Mouse (Mus musculus): ENCODE results near the gene Sp2. TPM values are rescaled to one million over a fixed set of nuclear protein-coding genes. Genes with fewer than 3 reads are reported as not detected.
A peak's percentile ranks its signal among the peaks of the same experiment; 100 is the strongest.

Sp2 gene
- total and polyA plus RNA-seq, 3 experiments = 1.1 to 21.0 (median 2.8) TPM

DNA sequence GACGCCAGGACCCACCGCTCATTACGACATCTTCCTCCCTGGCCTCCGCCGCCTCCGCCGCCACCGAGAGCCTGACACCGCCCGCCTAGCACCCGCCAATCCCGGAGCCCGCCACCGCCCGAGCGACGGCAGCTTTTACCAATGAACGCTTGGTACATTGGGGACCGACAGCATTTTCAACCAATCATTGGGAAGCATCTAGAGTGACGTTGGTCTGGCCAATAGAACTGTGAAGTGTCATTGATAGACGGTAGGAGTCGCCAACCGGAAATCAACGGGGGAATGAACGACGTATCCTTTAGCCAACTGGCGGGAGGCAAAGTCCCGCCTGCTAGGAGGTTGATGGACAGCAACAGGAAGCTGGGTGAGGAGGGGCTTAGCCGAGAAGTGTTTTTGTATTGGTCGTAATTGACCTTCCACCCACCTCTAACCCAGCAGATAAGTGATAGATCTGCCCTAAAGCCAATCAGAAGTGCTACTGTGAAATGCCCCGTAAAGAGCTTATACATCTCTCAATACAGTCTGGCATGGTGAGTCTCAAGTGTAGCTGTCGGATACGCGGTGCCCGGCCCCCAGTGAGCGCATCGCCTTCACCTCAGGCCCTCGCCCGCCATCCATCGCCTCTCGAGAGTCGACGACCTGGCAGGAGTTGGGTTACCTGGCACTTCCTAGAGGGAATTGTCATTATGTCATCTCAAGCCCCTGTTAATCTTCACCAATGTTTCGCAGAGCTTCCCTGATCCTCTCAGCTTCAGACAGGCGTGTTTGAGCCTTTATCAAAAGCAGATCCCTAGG, 5.0 kb downstream of the Sp2 start:
- dilution Hi-C loops (cut with MboI; ENCODE audit: extremely low pct_ligation_motif_present, extremely low pct_unique_long_range_greater_than_20kb, low sequenced_read_pairs) = no loop called here

DNA sequence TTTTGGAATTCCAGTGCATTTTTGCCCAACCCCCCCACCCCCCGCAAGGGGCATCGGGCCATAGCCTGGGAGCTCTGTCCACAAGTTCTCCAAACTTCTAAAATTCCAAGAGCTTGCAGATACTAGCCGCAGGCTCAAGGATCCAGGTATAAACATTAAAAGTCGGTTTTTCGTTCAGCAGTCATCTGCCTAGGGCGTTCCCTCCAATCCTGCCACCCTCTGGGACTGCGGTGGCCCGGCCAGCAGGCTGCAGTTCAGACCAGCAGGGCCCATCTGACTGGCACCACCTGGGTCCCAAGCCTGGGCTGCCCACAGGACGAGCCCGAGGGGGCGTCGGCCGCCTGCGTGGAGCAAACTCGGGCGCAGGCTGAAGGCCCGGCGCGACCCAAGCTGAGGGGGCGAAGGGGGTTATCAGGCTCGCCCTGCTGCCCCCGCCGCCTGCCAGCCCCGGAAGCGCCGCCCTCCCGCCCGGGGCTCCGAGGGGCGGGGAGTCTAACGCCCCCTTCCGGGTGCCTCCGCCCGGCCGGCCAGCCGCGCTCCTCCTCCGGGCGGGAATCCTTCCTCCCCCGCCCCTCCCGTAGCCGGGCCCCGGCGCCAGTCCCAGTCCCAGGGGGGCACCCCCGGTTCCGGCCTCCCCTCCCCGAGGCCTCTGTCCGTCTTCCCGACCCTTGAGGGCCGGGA, 5.7 kb downstream of the Sp2 start:
- peak overlapping the region; percentile 88 for H3K9ac ChIP-seq (ENCODE audit: insufficient read depth, low read depth)
- H3K79me2 ChIP-seq (replicated peaks; ENCODE audit: control insufficient read depth, extremely low read depth, insufficient read depth, poor library complexity, severe bottlenecking) = peaks cover 36% of the 10 kb centered on the region
- peaks cover 23 to 61% of the 10 kb centered on the region in 2 experiments for H3K4me1 ChIP-seq (ENCODE audit: control insufficient read depth in 1 of 2, insufficient read depth in 2 of 2)
- DNase-seq (ENCODE audit: extremely low read depth) = peak; percentile 78
- H3K36me3 ChIP-seq (replicated peaks in 1 of 2; ENCODE audit: control insufficient read depth in 1 of 2, insufficient read depth in 1 of 2, low read length in 1 of 2) = peaks cover 0 to 24% of the 10 kb centered on the region in 2 experiments
- peak overlapping the region; percentile 78 to 93 (median 88) for H3K4me3 ChIP-seq (replicated peaks in 1 of 3; ENCODE audit: low read depth in 2 of 3, low read length in 2 of 3, poor library complexity in 1 of 3)
- in situ Hi-C loops (cut with MboI; ENCODE audit: low pct_ligation_motif_present, low pct_unique_long_range_greater_than_20kb, low sequenced_read_pairs) (no loop called here), dilution Hi-C loops (cut with MboI; ENCODE audit: extremely low pct_ligation_motif_present, extremely low pct_unique_long_range_greater_than_20kb, low sequenced_read_pairs) (no loop called here)
- peak overlapping the region; percentile 37; the same call in 1 of the 2 replicates for H3K27ac ChIP-seq (ENCODE audit: insufficient read depth, low read depth)
- H3K9me3 ChIP-seq (replicated peaks; ENCODE audit: low read length) = no peaks in the 10 kb centered on the region
- peak overlapping the region; percentile 86 for H3K4me2 ChIP-seq (ENCODE audit: insufficient read depth, low read depth, poor library complexity, severe bottlenecking)
- no peaks in the 10 kb centered on the region for H3K27me3 ChIP-seq (replicated peaks)
- TF ChIP-seq NELFE (IDR thresholded peaks at IDR 0.05; ENCODE audit: low read depth, low read length) (peak; percentile 73; the same call in 1 of the 2 replicates), BHLHE40 (IDR thresholded peaks at IDR 0.05; ENCODE audit: low read depth, low read length) (no peak), MYC (IDR thresholded peaks at IDR 0.05; ENCODE audit: low read depth, low read length) (no peak), MAX (IDR thresholded peaks at IDR 0.05; ENCODE audit: low read length) (no peak), ZC3H11A (IDR thresholded peaks at IDR 0.05; ENCODE audit: low read depth, low read length) (no peak), POLR2A (IDR thresholded peaks at IDR 0.05; ENCODE audit: low read depth, low read length) (peak; percentile 46; the same call in 1 of the 2 replicates), TBP (conservative IDR thresholded peaks at IDR 0.05; ENCODE audit: low read depth, low read length) (no peak), USF1 (IDR thresholded peaks at IDR 0.05; ENCODE audit: low read depth, low read length) (no peak), UBTF (IDR thresholded peaks at IDR 0.05; ENCODE audit: low read depth, low read length) (no peak), TCF12 (IDR thresholded peaks at IDR 0.05; ENCODE audit: low read depth, low read length) (no peak; the same call in 1 of the 2 replicates), RAD21 (IDR thresholded peaks at IDR 0.05; ENCODE audit: low read depth, low read length) (no peak), PAX5 (IDR thresholded peaks at IDR 0.05; ENCODE audit: low read length) (no peak), IRF4 (IDR thresholded peaks at IDR 0.05; ENCODE audit: low read depth, low read length) (peak; percentile 43; the same call in 1 of the 2 replicates), HCFC1 (IDR thresholded peaks at IDR 0.05; ENCODE audit: low read depth, low read length) (no peak), ZMIZ1 (IDR thresholded peaks at IDR 0.05; ENCODE audit: low read depth, low read length) (peak; percentile 95), E2F4 (IDR thresholded peaks at IDR 0.05; ENCODE audit: insufficient replicate concordance, low read depth, low read length) (no peak), NRF1 (IDR thresholded peaks at IDR 0.05; ENCODE audit: low read depth, low read length) (no peak)

More for the DNA sequence above, 5.0 kb downstream of the Sp2 start:
- H3K9ac ChIP-seq (ENCODE audit: insufficient read depth, low read depth) = peak overlapping the region; percentile 96
- DNase-seq (ENCODE audit: extremely low read depth) = peak; percentile 100
- peaks cover 26 to 63% of the 10 kb centered on the region in 2 experiments for H3K4me1 ChIP-seq (ENCODE audit: control insufficient read depth in 1 of 2, insufficient read depth in 2 of 2)
- H3K79me2 ChIP-seq (replicated peaks; ENCODE audit: control insufficient read depth, extremely low read depth, insufficient read depth, poor library complexity, severe bottlenecking) = peaks cover 36% of the 10 kb centered on the region
- in situ Hi-C loops (cut with MboI; ENCODE audit: low pct_ligation_motif_present, low pct_unique_long_range_greater_than_20kb, low sequenced_read_pairs) = no loop called here
- peak overlapping the region; percentile 52 for H3K4me2 ChIP-seq (ENCODE audit: insufficient read depth, low read depth, poor library complexity, severe bottlenecking)
- TF ChIP-seq MEF2A (IDR thresholded peaks at IDR 0.05; ENCODE audit: borderline replicate concordance, low read depth, low read length) = peak; percentile 51; the same call in 1 of the 2 replicates
- TF ChIP-seq POLR2AphosphoS2 (IDR thresholded peaks at IDR 0.05; ENCODE audit: low read depth, low read length) = peak; percentile 89; the same call in 1 of the 2 replicates
- TF ChIP-seq JUN (IDR thresholded peaks at IDR 0.05; ENCODE audit: insufficient read depth, low read depth, low read length) = no peak
- peak; percentile 93 for TF ChIP-seq NELFE (IDR thresholded peaks at IDR 0.05; ENCODE audit: low read depth, low read length)
- TF ChIP-seq ELF1 (IDR thresholded peaks at IDR 0.05; ENCODE audit: low read depth, low read length) = peak; percentile 93
- no peak for TF ChIP-seq RAD21 (IDR thresholded peaks at IDR 0.05; ENCODE audit: low read depth, low read length)
- 0 out of 2 replicates have a peak, but pooled peaks have one; percentile 20 for TF ChIP-seq ETS1 (conservative IDR thresholded peaks at IDR 0.05; ENCODE audit: low read depth, low read length)
- TF ChIP-seq ZKSCAN1 (IDR thresholded peaks at IDR 0.05; ENCODE audit: borderline replicate concordance, low read depth, low read length) = no peak
- peak; percentile 80 for TF ChIP-seq MYC (IDR thresholded peaks at IDR 0.05; ENCODE audit: low read depth, low read length)
- TF ChIP-seq TCF12 (IDR thresholded peaks at IDR 0.05; ENCODE audit: low read depth, low read length) = peak; percentile 87; the same call in 1 of the 2 replicates
- TF ChIP-seq TBP (conservative IDR thresholded peaks at IDR 0.05; ENCODE audit: low read depth, low read length) = peak; percentile 97
- TF ChIP-seq CTCF (conservative IDR thresholded peaks at IDR 0.05 in 1 of 2, IDR thresholded peaks at IDR 0.05 in 1 of 2; ENCODE audit: low read depth in 2 of 2, low read length in 2 of 2) = no peak; a peak in 1 of 4 replicates
- TF ChIP-seq USF1 (IDR thresholded peaks at IDR 0.05; ENCODE audit: low read depth, low read length) = no peak
- TF ChIP-seq USF2 (conservative IDR thresholded peaks at IDR 0.05; ENCODE audit: low read depth, low read length) = no peak
- 0 out of 2 replicates have a peak, but pooled peaks have one; percentile 33 for TF ChIP-seq RCOR1 (conservative IDR thresholded peaks at IDR 0.05; ENCODE audit: low read depth, low read length)
- TF ChIP-seq NRF1 (IDR thresholded peaks at IDR 0.05; ENCODE audit: low read depth, low read length) = peak; percentile 62
- TF ChIP-seq BHLHE40 (IDR thresholded peaks at IDR 0.05; ENCODE audit: low read depth, low read length) = no peak
- TF ChIP-seq CHD2 (IDR thresholded peaks at IDR 0.05; ENCODE audit: low read length) = peak; percentile 99
- TF ChIP-seq E2F4 (IDR thresholded peaks at IDR 0.05; ENCODE audit: insufficient replicate concordance, low read depth, low read length) = peak; percentile 85; the same call in 1 of the 2 replicates
- TF ChIP-seq JUND (conservative IDR thresholded peaks at IDR 0.05; ENCODE audit: low read depth, low read length) = no peak; the same call in 1 of the 2 replicates
- peak; percentile 81 for TF ChIP-seq HCFC1 (IDR thresholded peaks at IDR 0.05; ENCODE audit: low read depth, low read length)
- TF ChIP-seq ZC3H11A (IDR thresholded peaks at IDR 0.05; ENCODE audit: low read depth, low read length) = no peak
- peak; percentile 96 for TF ChIP-seq KAT2A (IDR thresholded peaks at IDR 0.05; ENCODE audit: insufficient replicate concordance, low read length)
- TF ChIP-seq IRF4 (IDR thresholded peaks at IDR 0.05; ENCODE audit: low read depth, low read length) = peak; percentile 62; the same call in 1 of the 2 replicates
- no peak for TF ChIP-seq ZNF384 (IDR thresholded peaks at IDR 0.05; ENCODE audit: low read depth, low read length)
- peak; percentile 87 for TF ChIP-seq POLR2A (IDR thresholded peaks at IDR 0.05; ENCODE audit: low read depth, low read length)
- TF ChIP-seq MAFK (IDR thresholded peaks at IDR 0.05; ENCODE audit: insufficient replicate concordance, low read length) = 0 out of 2 replicates have a peak, but pooled peaks have one; percentile 3
- TF ChIP-seq SIN3A (IDR thresholded peaks at IDR 0.05; ENCODE audit: low read length) = no peak; the same call in none of the 2 replicates
- peak; percentile 71 for TF ChIP-seq MAX (IDR thresholded peaks at IDR 0.05; ENCODE audit: low read length)
- TF ChIP-seq MXI1 (IDR thresholded peaks at IDR 0.05; ENCODE audit: low read depth, low read length) = peak; percentile 88
- TF ChIP-seq MAZ (IDR thresholded peaks at IDR 0.05; ENCODE audit: low read depth, low read length) = no peak
- H3K4me3 ChIP-seq (replicated peaks in 1 of 3; ENCODE audit: low read depth in 2 of 3, low read length in 2 of 3, poor library complexity in 1 of 3) = peak overlapping the region; percentile 78 to 93 (median 91)
- no peaks in the 10 kb centered on the region for H3K27me3 ChIP-seq (replicated peaks)
- peaks cover 0 to 20% of the 10 kb centered on the region in 2 experiments for H3K36me3 ChIP-seq (replicated peaks in 1 of 2; ENCODE audit: control insufficient read depth in 1 of 2, insufficient read depth in 1 of 2, low read length in 1 of 2)
- no peaks in the 10 kb centered on the region for H3K9me3 ChIP-seq (replicated peaks; ENCODE audit: low read length)
- peak overlapping the region; percentile 65 for H3K27ac ChIP-seq (ENCODE audit: insufficient read depth, low read depth)

All from CH12.LX (cell line).